Mouse (Mus musculus): ENCODE data around the gene Coro1c.
A peak's percentile ranks its signal among the peaks of the same experiment; 100 is the strongest.

Coro1c gene

DNA sequence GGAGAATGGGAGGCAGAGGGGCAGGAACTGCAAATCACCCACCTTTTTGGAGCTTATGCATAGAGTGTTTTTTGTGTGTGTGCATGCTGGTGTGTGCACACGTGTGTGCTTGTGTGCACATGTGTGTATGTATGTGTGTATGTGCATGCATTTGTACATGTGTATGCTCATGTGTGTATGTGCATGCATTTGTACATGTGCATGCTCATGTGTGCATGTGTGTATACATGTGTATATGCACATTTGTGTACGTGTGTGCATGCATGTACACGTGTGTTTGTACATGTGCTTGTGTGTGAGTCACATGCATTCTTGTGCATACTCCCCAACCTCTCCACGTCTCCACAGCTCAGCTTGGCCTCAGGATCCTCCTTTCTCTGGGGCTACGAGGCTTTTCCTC is 77.8 kb downstream of the Coro1c start:
- DNase-seq (ENCODE audit: inconsistent age in 2 of 2, low spot score in 1 of 2), result no peak

DNA sequence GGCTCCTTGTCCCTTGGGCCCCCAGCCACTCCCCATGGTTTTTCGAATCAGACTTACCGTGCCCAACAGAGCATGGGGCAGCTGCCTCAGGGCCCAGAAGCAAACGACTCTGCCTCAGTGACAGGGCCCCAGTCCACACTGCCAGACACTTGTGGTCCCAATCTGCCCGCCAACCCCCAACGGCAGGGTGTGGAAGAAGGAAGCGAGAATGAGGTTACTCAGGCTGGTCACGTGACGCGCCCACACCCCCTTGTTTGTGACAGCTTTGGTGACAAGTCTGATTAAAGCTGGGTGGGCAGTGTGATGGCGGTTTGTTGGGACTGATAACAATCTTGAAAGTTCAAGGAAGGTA is 78.3 kb downstream of the Coro1c start:
- peak; percentile 39 to 55 for DNase-seq (ENCODE audit: inconsistent age in 2 of 2, low spot score in 1 of 2)

DNA sequence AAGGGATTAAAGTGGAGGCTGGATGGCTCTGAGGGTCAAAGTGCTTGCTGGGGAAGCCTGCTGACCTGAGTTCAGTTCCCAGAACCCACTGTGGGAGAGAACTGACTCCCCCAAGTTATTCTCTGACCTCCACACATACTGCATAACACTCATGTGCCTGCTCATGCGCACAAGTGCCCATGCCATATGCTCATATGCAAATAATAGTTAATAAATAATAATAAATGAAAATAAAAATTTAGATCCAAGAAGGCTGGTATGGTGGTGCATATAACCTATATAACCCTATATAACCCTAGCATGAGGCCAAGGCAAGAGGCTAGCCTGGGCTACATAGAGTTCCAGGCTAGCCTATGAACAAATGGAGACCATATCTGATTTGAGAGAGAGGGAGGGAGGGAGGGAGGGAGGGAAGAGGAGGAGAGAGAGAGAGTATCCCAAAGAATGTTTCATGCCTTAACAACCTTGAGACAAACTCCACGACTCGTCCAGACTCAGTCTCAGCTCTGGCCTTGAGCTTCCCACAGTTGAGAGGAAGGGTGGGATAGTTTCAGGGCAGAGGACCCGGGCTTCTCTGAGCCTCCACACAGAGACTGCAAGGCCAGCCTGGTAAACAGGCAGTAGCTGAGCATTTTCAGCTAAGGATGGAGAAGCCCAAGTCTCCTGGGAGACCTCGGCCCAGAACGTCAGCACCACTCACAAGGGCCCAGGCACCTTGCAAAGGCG is 78.8 kb downstream of the Coro1c start:
- DNase-seq (ENCODE audit: inconsistent age in 2 of 2, low spot score in 1 of 2), result no peak

DNA sequence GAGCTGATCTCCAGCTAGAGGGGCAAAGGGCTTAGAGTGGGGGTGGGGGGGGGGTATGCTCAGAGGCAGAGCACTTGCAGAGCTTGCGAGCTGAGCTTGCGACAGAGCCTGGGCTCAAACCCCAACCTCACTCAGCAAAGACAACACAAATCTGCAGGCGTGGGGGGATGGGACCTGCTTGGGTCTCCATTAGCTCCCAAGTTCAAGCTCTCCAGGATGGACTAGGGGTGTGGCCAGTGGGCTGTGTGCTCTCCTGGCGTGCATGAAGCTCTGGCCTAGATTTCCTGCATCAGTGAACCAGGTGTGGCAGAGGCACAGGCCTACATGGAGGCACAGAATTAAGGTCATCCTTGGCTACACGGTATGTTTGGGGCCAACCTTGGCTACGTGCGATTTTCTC is 80.1 kb downstream of the Coro1c start:
- no peak for DNase-seq (ENCODE audit: inconsistent age in 2 of 2, low spot score in 1 of 2)

DNA sequence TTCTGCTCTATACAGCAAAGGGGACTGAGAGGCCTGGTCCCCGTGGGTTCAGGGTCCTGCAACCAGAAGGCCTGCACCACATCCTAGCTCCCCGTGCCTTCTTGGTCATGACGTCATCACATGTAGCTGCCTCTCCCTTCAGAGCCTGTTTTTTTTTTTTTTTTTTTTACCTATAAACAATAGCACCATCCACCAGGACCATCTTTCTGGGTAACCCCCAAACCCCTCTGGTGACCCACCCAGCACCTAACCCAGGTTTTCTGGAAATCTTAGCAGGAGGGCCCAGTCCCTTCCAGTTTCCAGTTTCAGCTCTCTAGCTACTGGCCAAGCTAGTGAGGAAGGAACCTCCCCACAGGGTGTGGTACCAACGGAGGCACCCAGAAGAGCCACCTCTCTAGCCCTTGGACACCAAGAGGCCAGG is 80.6 kb downstream of the Coro1c start:
- no peak for DNase-seq (ENCODE audit: inconsistent age in 2 of 2, low spot score in 1 of 2)

DNA sequence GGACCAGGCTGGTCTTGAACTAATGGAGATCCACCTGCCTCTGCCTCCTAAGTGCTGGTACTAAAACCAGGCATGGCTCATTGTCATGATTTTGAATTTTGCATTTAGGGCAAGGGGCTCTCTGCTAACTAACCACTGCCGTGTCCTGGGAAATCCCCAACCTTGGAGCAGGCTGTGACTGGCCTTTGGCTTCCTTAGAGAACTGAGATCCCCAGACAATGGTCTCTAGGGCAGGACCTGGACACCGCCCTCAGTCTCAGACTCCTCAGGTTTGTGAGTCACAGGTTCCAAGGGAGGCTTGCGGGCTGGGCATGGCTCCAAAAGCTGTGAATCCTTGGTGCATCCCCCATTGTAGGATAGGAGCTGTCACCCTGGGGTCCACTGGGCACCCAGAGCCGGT is 81.9 kb downstream of the Coro1c start:
- no peak for DNase-seq (ENCODE audit: inconsistent age in 2 of 2, low spot score in 1 of 2)

DNA sequence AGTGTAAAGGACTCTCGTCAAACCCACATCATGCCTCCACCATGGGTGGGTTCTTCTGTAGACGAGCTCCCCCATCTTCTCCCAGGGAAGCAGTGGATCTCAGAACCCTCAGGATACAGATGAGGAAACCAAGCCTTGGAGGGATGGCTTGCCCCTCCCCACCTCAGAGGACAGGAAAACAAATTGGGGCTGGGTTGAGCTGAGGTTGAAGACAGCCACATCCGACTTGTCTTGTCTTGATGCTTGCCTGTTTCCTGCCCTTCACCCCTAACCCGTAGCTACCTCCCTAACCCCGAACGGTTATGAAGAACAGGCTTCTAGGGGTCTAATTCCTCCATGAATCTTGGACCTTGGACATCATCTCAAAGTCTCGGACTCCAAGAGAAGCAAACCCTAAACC is 83.0 kb downstream of the Coro1c start:
- DNase-seq (ENCODE audit: inconsistent age in 2 of 2, low spot score in 1 of 2), result no peak

DNA sequence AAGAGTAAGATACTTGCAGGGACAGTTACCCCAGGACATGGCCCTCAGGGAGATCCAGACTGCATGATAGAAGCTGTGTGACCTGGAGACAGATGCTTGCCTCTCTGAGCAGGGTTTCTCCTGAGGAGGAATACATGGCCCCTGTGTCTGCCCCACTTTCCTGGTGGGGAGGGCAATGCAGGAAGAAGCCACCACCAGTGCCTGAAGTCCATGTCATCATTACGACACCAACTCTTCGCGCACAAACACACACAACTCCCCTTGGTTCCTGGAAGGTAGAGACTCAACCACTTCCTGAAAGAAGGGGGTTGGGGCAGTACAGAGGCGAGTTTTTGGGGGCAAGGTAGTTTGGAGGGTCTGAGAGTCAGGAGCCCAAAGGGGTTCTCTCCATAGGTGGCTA is 84.3 kb downstream of the Coro1c start:
- DNase-seq (ENCODE audit: inconsistent age in 2 of 2, low spot score in 1 of 2), result no peak

DNA sequence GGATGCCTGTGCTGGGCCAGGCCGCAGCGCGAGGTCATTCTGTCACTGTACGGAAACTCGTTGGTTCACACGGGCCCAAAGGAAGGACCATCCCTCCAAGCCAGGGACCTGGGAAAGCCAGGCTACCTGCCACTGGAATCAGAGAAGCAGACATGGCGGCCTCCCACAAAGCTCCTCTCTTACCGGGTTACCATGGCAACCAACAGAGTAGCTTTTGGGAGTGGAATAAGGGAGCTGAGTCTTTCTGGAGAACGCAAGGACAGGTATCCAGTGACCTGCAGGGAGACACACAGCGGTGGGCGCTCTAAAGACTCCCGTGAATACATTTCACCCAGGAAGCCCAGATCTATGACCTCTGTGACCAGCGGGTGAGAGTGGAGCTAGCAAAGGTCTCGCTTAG is 90.0 kb downstream of the Coro1c start:
- no peak for DNase-seq (ENCODE audit: inconsistent age in 2 of 2, low spot score in 1 of 2)

DNA sequence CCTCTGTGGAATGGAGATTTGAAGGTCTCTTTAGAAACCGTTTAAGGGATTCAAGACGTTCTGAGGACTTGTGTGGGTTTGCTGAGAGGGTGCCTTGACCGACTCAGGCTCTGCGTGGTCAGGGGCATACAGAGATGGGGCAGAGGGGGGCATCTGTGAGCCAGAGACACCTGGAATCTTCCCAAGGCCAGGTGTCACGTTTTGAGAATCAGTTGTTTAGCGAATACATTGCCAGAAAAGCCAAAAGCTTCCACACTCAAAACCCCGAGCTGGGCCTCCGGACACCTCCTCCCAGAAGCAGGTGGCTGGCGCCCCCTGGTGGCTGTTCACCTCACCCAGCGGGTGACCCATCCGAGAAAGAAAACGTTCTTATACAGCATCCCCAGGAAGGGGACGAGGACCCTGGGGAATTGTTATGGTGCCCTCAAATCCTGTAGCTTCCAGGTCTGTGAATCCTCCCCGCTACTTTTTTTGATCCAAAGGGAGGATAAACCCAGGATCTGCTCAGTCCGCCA is 92.9 kb downstream of the Coro1c start:
- peak; percentile 78 to 90 for DNase-seq (ENCODE audit: inconsistent age in 2 of 2, low spot score in 1 of 2)

DNA sequence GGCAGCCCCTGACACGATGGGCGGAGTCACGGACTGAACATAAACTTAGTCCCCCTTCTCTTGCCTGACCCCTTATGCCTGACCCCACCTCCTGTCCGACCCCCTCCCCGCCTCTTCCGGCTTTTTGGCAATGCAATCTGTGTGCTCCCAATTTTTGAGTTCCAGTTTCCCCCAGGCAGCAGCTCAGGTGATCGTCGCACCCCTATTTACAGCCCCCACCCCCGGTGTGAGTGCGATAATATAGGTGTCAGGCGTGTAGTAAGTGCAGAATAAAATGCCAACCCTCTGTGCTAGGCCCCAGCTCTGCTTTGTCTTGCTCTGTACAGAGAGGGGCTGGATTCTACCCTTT is 93.5 kb downstream of the Coro1c start:
- no peak for DNase-seq (ENCODE audit: inconsistent age in 2 of 2, low spot score in 1 of 2)

DNA sequence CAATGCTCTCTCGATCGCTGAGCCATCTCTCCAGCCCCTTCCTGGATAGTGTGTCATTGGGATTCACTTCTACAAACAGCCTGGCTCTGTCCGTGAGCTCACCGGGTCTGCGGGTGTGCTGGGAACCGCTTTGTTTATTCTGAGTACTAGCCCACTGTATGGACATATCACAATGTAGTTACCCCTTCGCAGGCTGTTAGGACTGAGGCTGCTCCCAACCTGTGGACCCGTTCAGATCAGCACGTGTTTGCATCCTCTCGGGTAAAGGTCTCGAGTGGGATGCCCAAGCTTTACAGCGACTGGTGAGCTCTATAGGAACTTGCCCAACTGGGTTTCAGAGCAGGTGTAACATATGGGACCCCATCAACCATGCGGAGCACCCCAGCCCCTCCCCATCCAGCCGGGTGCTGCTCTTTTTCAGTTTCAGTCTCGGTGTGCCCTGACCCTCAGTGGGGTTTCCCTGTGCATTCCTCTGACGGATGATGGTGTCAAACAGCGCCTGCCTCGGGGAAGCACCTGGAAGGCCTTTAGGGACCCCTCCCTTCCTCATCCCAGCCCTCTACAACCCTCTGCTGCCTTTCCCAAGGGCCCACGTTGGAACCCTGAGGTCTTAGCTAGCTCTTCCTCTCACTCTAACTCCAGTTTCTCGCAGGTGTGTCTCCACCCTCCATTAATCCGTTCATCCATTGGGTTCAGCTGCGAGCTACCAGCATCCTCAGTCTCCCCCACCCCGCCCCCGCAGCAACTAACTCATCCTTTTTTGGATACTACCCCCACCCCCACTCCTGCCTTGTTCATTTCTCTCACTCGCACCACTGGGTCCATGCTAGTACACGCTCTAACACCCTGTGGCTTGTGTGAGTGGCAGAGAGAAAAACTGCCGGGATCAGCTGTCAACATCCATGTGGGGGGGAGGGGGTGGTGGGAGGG is 94.2 kb downstream of the Coro1c start:
- DNase-seq (ENCODE audit: inconsistent age in 2 of 2, low spot score in 1 of 2), result no peak

DNA sequence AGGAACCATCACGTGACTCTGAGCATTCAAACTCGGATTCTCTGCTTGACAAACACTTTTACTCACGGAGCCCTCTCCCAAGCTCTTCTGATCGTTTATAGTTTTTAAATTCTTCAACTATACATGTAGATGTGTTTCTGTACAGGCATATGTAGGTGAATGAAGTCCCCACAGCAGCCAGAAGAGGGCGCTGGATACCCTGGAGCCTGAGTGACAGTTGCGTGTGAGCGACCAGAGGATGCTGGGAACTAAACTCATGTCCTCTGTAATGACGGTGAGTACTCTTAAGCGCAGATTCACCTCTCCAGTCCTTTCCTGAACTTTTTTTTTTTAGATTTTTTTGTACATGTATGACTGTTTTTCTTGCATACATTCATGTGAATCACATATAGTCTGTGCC is 95.0 kb downstream of the Coro1c start:
- no peak for DNase-seq (ENCODE audit: inconsistent age in 2 of 2, low spot score in 1 of 2)

DNA sequence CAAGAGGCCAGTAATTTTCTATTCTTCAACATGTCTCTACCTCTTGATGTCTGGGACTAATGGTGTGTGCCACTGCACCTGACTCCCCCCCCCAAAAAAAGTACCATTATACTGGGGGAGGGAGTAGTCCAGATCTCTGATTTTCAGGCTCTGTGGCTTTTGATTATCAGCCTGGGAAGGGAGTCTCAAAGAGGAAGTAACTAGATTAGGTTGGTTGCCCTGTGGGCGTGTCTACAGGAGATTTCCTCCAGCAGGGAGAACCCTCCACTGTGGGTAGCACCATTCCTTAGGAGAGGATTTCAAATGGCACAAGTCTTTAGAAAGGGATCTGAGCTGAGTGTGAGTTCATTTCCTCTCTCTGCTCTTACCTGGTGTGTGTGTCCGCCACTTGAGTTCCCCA is 95.9 kb downstream of the Coro1c start:
- DNase-seq (ENCODE audit: inconsistent age in 2 of 2, low spot score in 1 of 2), result no peak

DNA sequence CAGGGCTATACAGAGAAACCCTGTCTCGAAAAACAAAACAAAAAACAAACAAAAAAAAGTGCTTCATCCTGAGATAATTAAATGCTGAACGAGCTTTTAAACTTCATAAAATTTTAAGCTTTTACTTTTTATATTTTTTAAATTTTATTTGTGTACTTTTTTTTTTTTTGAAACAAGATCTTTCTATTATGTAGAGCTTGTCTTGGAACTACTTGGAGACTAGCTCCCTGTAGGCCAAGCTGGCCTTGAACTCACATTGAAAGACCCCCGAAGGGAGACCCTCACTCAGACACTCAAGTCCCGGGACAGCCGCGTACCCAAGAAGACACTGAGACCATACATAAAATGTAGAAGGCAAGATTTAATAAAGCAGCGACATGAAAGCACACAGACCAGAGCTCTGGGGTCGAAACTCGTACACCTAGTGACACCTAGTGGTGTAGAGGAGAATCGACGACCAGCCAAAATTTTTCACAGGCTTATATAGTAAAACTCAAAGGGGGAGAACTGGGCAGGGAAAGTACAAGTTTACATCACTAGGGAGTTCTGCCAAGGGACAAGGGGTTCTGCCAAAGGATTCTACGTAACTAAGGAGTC is 96.6 kb downstream of the Coro1c start:
- peak in 1 of 2 experiments; percentile 60 for DNase-seq (ENCODE audit: inconsistent age in 2 of 2, low spot score in 1 of 2)

DNA sequence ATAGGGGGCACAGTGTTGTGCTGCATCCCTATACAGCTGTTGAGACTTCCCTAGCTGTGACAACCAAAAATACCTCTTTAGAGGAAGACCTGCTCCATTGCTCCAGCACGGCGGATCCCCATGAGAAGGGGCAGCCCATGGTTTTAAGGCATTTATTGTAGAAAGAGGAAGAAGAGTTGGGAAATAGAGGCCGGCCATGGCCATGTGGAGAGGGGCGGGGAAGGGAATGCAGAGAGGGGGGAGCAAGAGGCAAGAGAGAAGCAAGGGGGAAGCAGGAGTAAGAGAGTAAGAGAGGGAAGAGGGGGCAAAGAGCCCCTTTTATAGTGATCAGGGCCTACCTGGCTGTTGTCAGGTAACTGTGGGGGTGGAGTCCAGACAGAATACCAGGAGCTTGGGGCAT is 98.4 kb downstream of the Coro1c start:
- no peak for DNase-seq (ENCODE audit: inconsistent age in 2 of 2, low spot score in 1 of 2)

DNA sequence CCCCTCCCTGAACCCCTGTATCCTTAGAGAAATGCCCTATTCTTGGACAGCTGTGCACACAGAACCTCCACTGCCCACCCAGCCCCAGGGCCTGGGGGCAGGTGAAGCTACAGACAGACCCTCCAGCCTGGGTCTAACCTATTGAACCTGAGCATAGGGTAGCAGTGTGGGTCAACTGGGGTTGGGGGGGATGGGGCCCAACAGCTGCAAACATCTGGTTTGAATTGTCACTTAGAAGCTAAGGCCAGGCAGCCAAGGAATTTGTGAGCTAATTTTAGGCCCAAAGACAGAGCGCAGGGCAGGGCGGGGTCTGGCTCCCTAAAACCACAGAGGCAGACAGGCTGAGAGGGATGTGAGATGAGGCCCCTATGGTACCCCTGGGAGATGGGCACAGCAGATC is 100.4 kb downstream of the Coro1c start:
- DNase-seq (ENCODE audit: inconsistent age in 2 of 2, low spot score in 1 of 2), result no peak

DNA sequence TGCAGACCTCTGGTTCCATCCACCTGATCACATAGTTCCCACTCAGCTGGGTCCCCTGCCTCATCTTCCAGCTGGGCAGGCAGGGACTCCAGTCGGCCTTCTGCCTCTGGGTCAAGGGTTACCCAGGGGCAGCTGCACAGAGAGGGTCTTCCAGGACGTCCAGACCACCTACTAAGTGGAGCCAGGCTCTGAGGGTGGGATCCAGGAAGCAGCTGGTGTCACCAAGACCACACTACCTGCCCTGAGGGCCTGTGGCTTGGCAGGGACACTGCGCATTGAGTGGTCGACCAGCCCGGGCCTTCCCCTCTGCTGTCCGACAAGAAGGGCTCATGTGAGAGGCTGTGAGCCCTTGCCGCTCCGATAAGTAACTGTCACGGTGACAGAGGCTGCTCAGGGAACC is 100.8 kb downstream of the Coro1c start:
- DNase-seq (ENCODE audit: inconsistent age in 2 of 2, low spot score in 1 of 2), result no peak

DNA sequence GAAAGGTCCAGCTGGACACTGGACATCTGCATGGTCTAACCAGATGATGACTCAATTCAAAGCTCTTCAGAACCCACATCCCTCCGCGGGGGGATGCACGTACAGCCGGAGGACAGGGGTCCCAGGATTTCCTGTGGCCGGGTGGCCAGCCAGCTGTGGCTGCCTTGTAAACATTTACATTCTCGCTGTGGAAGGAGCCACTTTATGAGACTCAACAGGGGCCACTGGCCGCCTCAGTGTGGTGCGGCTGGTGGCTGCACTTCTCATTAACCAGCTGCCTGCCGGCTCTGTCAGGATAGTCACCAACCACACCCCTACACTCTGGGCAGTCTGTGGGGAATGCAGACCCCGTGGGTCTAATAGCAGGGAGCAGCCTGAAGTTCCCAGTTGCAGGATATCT is 102.1 kb downstream of the Coro1c start:
- DNase-seq (ENCODE audit: inconsistent age in 2 of 2, low spot score in 1 of 2), result no peak

DNA sequence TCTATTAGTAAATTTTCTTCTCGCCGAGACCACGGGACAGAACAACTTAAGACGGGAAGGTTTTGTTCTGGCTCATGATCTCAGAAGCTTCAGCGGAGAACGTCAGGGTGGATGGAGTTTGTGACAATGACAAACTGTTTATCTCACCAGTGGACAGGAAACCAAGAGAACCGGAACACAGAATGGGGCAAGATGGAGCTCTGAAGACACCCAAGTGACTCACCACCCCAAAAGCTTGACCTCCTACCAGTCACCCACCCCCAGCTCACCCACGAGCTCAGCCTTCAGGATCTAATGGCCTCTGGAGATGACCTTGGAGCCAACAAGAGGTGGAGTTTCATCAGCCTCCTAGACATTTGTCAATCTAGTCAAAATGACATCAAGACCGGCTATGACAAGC is 103.3 kb downstream of the Coro1c start:
- no peak for DNase-seq (ENCODE audit: inconsistent age in 2 of 2, low spot score in 1 of 2)

DNA sequence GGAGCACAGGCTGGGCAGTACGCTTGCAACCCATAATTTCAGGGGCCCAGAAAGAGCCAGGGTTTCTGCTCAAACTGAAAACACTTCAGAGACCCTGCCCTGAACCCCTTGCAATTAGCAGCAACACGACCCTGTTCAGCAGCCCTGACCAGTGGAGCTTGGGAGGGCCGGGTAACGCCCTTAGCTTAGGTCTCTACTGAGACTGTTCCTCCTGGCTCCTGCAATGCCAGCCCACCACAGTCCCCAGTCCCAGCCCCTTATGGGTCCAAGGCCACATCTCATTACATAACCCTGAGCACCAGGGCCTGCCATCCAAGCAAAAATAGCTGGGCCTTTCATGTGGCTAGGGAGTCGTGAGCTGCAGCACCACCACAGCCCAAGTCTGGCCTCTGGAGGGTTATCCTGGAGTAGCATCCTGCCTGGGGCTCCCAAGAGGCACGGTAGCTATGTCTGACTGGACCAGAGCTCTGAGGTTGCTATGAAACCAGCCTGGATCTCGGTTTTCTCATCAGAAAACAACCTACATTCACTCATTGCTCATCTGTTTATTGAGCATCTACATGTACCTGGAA is 104.1 kb downstream of the Coro1c start:
- no peak for DNase-seq (ENCODE audit: inconsistent age in 2 of 2, low spot score in 1 of 2)

DNA sequence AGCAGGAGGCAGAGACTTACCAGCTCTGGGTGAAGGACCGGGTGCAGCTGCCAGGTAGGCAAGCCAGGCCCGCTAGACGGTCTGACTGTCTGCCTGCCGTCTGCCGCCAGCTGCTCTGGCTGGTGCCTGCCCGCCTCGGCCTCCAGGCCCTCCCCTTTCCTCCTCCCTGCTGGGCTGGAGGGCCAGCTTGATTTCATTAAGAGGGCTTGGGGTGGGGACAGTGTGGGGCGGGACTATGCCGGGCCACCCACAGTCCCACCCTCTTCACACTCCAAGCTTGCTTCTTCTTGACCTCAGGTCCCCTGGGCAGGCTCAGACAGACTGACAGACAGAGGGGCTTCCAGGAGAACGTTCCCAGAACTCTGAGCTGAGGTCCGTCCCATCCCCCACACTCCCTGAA is 108.3 kb downstream of the Coro1c start, which contains the start of gene Tmem119:
TSS of gene Tmem119 (minus strand) at position 237 of the 400 bp plus-strand sequence.
- DNase-seq (ENCODE audit: inconsistent age in 2 of 2, low spot score in 1 of 2), result peak; percentile 42 to 69

All from adrenal gland, adult (tissue).